Mouse (Mus musculus): Measurements from ENCODE around the gene Keg1. TPM values are rescaled to one million over a fixed set of nuclear protein-coding genes. Genes with fewer than 3 reads are reported as not detected.

The Keg1 gene
- total and polyA plus RNA-seq, 2 experiments from 2014 or later: not detected

DNA sequence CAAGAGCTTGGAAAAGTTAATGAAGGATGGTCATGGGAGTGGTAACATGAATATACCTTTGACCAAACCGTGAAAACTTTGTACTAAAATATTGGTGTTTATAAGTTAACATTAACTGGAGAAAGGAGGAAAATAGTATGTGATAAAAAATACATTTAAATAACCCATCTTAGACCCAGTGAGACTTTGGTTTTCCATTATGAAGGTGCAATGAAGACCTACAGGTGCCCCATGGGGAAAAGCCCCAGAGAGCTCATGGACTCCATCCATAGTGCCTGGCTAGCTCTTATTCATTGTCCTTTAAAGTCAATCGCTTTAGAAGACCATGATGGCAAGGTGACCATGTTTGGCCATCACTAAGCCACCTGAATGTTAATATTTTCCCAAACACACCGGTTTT, 17.8 kb upstream of the Keg1 start, which contains the start of gene Olfr1443:
Gene Olfr1443, plus strand, starts transcription at position 301 of the 400 bp plus-strand sequence.
- Histone ChIP-seq H3K4me2 (ENCODE audit: low read depth, low read length, poor library complexity, severe bottlenecking) (no peak within 1 kb of the TSS), H3K9me3 (ENCODE audit: low read length) (no peaks in the 10 kb centered on the region), H3K36me3 (ENCODE audit: insufficient read depth, low read length) (no peaks in the 10 kb centered on the region), H3K27me3 (ENCODE audit: insufficient read depth, low read length) (no peaks in the 10 kb centered on the region), H3K27ac (ENCODE audit: low read depth, low read length) (no peak within 1 kb of the TSS), H3K4me1 (ENCODE audit: insufficient read depth, low read length) (no peaks in the 10 kb centered on the region), H3K9ac (replicated peaks; ENCODE audit: low read length, poor library complexity, severe bottlenecking) (no peak within 1 kb of the TSS), H3K4me3 (ENCODE audit: low read depth, low read length) (no peak within 1 kb of the TSS)
- 71% methylated on average over 3 of the region's 3 CpGs for WGBS
- no peak for TF ChIP-seq CTCF (IDR thresholded peaks at IDR 0.05)
- ATAC-seq (ENCODE audit: low FRiP score) (no peak), DNase-seq (ENCODE audit: low spot score) (no peak)

GRCm38 (mm10) chr19:12684638-12685037, 10.9 kb upstream of the Keg1 start:
- DNase-seq (ENCODE audit: low spot score) (no peak), ATAC-seq (ENCODE audit: low FRiP score) (no peak)
- no peak overlapping the region for H3K4me3 ChIP-seq (ENCODE audit: low read depth, low read length)
- no peak overlapping the region for H3K9ac ChIP-seq (replicated peaks; ENCODE audit: low read length, poor library complexity, severe bottlenecking)
- H3K27ac ChIP-seq (ENCODE audit: low read depth, low read length): no peak overlapping the region
- H3K4me1 ChIP-seq (ENCODE audit: insufficient read depth, low read length): no peaks in the 10 kb centered on the region
- H3K4me2 ChIP-seq (ENCODE audit: low read depth, low read length, poor library complexity, severe bottlenecking): no peak overlapping the region
- no peak for TF ChIP-seq CTCF (IDR thresholded peaks at IDR 0.05)
- no peaks in the 10 kb centered on the region for H3K27me3 ChIP-seq (ENCODE audit: insufficient read depth, low read length)
- no peaks in the 10 kb centered on the region for H3K36me3 ChIP-seq (ENCODE audit: insufficient read depth, low read length)
- no peaks in the 10 kb centered on the region for H3K9me3 ChIP-seq (ENCODE audit: low read length)

DNA sequence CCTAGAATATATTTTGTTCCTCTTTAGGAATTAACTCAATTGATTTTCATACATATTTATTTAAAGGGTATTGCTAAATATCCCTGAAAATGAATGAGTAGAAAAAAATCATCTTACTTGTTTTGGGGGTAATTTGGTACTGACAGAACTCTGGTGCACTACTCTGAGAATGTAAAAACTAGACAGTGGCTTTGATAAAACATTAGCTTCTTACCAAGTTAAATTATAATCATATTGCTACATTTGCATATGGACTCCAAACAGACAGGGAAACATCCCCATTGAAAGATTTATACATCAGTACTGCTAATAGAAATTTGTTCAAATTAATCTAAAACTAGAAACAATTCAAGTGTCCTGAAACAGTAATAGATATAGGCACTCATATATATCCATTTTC, 10.4 kb upstream of the Keg1 start:
- no peaks in the 10 kb centered on the region for H3K36me3 ChIP-seq (ENCODE audit: insufficient read depth, low read length)
- H3K4me3 ChIP-seq (ENCODE audit: low read depth, low read length): no peak overlapping the region
- DNase-seq (ENCODE audit: low spot score) (no peak), ATAC-seq (ENCODE audit: low FRiP score) (no peak)
- H3K9me3 ChIP-seq (ENCODE audit: low read length): no peaks in the 10 kb centered on the region
- no peaks in the 10 kb centered on the region for H3K27me3 ChIP-seq (ENCODE audit: insufficient read depth, low read length)
- H3K9ac ChIP-seq (replicated peaks; ENCODE audit: low read length, poor library complexity, severe bottlenecking): no peak overlapping the region
- H3K27ac ChIP-seq (ENCODE audit: low read depth, low read length): no peak overlapping the region
- TF ChIP-seq CTCF (IDR thresholded peaks at IDR 0.05): no peak
- no peak overlapping the region for H3K4me2 ChIP-seq (ENCODE audit: low read depth, low read length, poor library complexity, severe bottlenecking)
- H3K4me1 ChIP-seq (ENCODE audit: insufficient read depth, low read length): no peaks in the 10 kb centered on the region

GRCm38 (mm10) chr19:12696221-12696620, 635 bp downstream of the Keg1 start:
- ATAC-seq (ENCODE audit: low FRiP score) (no peak), DNase-seq (ENCODE audit: low spot score) (no peak)
- no peaks in the 10 kb centered on the region for H3K36me3 ChIP-seq (ENCODE audit: insufficient read depth, low read length)
- H3K4me2 ChIP-seq (ENCODE audit: low read depth, low read length, poor library complexity, severe bottlenecking): no peak overlapping the region
- no peaks in the 10 kb centered on the region for H3K27me3 ChIP-seq (ENCODE audit: insufficient read depth, low read length)
- H3K4me1 ChIP-seq (ENCODE audit: insufficient read depth, low read length): no peaks in the 10 kb centered on the region
- no peak overlapping the region for H3K4me3 ChIP-seq (ENCODE audit: low read depth, low read length)
- TF ChIP-seq CTCF (IDR thresholded peaks at IDR 0.05): no peak
- H3K27ac ChIP-seq (ENCODE audit: low read depth, low read length): no peak overlapping the region
- no peaks in the 10 kb centered on the region for H3K9me3 ChIP-seq (ENCODE audit: low read length)
- H3K9ac ChIP-seq (replicated peaks; ENCODE audit: low read length, poor library complexity, severe bottlenecking): no peak overlapping the region

DNA sequence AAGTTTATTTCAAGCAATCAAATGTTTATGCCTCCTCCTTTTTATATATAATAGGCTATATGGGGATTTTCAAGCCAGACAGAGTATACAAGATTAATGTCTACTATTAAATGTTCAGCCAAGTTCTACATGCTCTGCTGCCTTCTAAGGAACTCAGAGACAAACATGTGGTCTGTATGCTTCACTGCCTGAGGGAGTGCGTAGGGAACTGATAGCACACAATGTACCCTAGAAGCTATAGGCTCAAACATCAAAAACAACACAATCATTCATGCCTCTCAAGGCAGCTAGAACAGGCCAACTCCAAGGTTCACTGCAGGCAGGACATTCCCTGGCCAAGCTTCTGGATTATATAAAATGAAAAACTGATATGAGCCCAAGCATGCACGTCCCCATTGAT, 12.9 kb downstream of the Keg1 start:
- Histone ChIP-seq H3K9ac (replicated peaks; ENCODE audit: low read length, poor library complexity, severe bottlenecking) (no peak overlapping the region), H3K27me3 (ENCODE audit: insufficient read depth, low read length) (no peaks in the 10 kb centered on the region), H3K27ac (ENCODE audit: low read depth, low read length) (no peak overlapping the region), H3K4me3 (ENCODE audit: low read depth, low read length) (no peak overlapping the region), H3K9me3 (ENCODE audit: low read length) (no peaks in the 10 kb centered on the region), H3K4me1 (ENCODE audit: insufficient read depth, low read length) (no peaks in the 10 kb centered on the region), H3K4me2 (ENCODE audit: low read depth, low read length, poor library complexity, severe bottlenecking) (no peak overlapping the region), H3K36me3 (ENCODE audit: insufficient read depth, low read length) (no peaks in the 10 kb centered on the region)
- no peak for ATAC-seq (ENCODE audit: low FRiP score)
- 89% methylated on average over 2 of the region's 2 CpGs for WGBS
- no peak for TF ChIP-seq CTCF (IDR thresholded peaks at IDR 0.05)
- no peak for DNase-seq (ENCODE audit: low spot score)

GRCm38 (mm10) chr19:12708986-12709385, 13.4 kb downstream of the Keg1 start:
- H3K4me3 ChIP-seq (ENCODE audit: low read depth, low read length): no peak overlapping the region
- no peak overlapping the region for H3K27ac ChIP-seq (ENCODE audit: low read depth, low read length)
- TF ChIP-seq CTCF (IDR thresholded peaks at IDR 0.05): no peak
- H3K9ac ChIP-seq (replicated peaks; ENCODE audit: low read length, poor library complexity, severe bottlenecking): no peak overlapping the region
- ATAC-seq (ENCODE audit: low FRiP score): no peak
- H3K9me3 ChIP-seq (ENCODE audit: low read length): no peaks in the 10 kb centered on the region
- no peaks in the 10 kb centered on the region for H3K27me3 ChIP-seq (ENCODE audit: insufficient read depth, low read length)
- no peak for DNase-seq (ENCODE audit: low spot score)
- H3K36me3 ChIP-seq (ENCODE audit: insufficient read depth, low read length): no peaks in the 10 kb centered on the region
- no peak overlapping the region for H3K4me2 ChIP-seq (ENCODE audit: low read depth, low read length, poor library complexity, severe bottlenecking)
- H3K4me1 ChIP-seq (ENCODE audit: insufficient read depth, low read length): no peaks in the 10 kb centered on the region

DNA sequence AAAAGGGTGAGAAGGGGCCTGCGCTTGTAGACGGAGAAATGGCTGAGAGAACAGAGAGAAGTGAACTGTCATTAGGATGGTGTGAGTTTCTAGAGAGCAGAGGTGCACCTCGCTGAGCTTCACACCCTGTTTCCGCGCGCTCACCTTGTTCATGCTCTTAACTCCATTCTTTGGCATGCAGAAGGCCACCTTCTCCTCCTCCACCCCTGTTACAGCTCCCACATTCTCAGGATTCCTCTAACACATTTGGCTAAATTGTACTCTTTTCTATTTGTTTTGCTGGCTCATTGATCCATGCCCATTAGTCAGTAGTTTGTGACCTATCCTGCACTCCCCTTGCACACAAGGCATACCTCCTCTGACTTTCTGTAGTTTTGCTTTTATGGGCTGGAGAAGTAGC, 23.6 kb downstream of the Keg1 start:
- H3K27ac ChIP-seq (ENCODE audit: low read depth, low read length): no peak overlapping the region
- H3K27me3 ChIP-seq (ENCODE audit: insufficient read depth, low read length): no peaks in the 10 kb centered on the region
- H3K9ac ChIP-seq (replicated peaks; ENCODE audit: low read length, poor library complexity, severe bottlenecking): no peak overlapping the region
- no peak overlapping the region for H3K4me2 ChIP-seq (ENCODE audit: low read depth, low read length, poor library complexity, severe bottlenecking)
- H3K4me3 ChIP-seq (ENCODE audit: low read depth, low read length): no peak overlapping the region
- H3K4me1 ChIP-seq (ENCODE audit: insufficient read depth, low read length): no peaks in the 10 kb centered on the region
- H3K9me3 ChIP-seq (ENCODE audit: low read length): no peaks in the 10 kb centered on the region
- H3K36me3 ChIP-seq (ENCODE audit: insufficient read depth, low read length): no peaks in the 10 kb centered on the region
- WGBS: 93% methylated on average over 6 of the region's 6 CpGs
- TF ChIP-seq CTCF (IDR thresholded peaks at IDR 0.05): no peak
- ATAC-seq (ENCODE audit: low FRiP score) (no peak), DNase-seq (ENCODE audit: low spot score) (no peak)

Data from midbrain, postnatal 0 days (tissue).